Mouse (Mus musculus) heart, postnatal 0 days (tissue): ENCODE measurements around the gene Plekha8.

ENCODE experiments used
- CTCF ChIP-seq: IDR thresholded peaks from 2 replicates; pipeline ENCODE4 v1.5.1; 2016; ENCODE audit warnings: antibody characterized with exemption, control low read depth, low read depth
- EP300 ChIP-seq: IDR thresholded peaks from 2 replicates; pipeline ENCODE4 v1.6.1; 2016; ENCODE audit warnings: antibody characterized with exemption, low read depth

DNA sequence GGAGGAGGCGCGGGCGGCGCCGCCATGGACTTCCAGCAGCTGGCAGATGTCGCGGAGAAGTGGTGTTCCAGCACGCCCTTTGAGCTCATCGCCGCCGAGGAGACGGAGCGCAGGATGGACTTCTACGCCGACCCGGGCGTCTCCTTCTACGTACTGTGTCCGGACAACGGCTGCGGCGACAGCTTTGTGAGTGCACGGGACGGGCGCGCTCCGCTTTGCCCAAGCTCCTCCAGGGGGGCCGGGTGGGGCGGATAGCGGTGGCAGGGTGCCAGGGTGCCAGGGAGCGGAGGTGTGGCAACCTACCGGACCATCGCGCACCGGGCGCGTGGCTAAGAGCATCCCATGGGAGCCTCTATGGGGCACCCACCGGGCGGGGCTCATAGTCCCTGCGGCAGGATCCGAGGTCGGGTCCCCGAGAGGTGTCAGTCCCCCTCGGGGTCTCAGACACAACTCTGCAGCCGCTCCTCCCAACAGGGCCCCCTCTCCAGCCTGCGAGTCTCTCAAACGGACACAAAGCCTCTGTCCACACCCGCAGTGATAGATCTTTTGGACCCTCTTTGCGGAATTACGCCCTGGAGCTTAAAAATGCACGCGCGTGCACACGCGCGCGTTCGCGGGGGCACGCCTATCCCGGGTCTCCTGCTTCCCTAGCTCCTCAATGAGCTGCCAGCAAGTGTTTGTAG lies 87.0 kb downstream of the Plekha8 start:
- TF ChIP-seq CTCF (no peak), EP300 (no peak)
